In genomic region chr2:32153041-32153790, GRCm38 (mm10) we compare ENCODE assay signal across 7 mouse cellular contexts. TPM values are rescaled to one million over a fixed set of nuclear protein-coding genes. Genes with fewer than 3 reads are reported as not detected.
DNase-seq lines count a peak whose midpoint lies in the region; ATAC-seq and TF ChIP-seq lines count a peak whose summit lies in the region.

No protein-coding gene starts in this region.

- peak overlapping the region; percentile 64 for H3K4me2 ChIP-seq in forebrain, embryonic 15.5 days (replicated peaks)
- peak overlapping the region; percentile 79 for H3K4me2 ChIP-seq in lung, postnatal 0 days (replicated peaks; ENCODE audit: low read depth, low read length)

- peak overlapping the region; percentile 99 for H3K9ac ChIP-seq in forebrain, embryonic 15.5 days (replicated peaks)
- peak overlapping the region; percentile 95; the same call in 1 of the 2 replicates for H3K9ac ChIP-seq in lung, postnatal 0 days (replicated peaks; ENCODE audit: low read depth)

- H3K4me1 ChIP-seq in E14TG2a.4 (replicated peaks; ENCODE audit: low read depth, low read length), result peaks cover 81% of the 10 kb centered on the region
- H3K4me1 ChIP-seq in forebrain, embryonic 15.5 days, result peaks cover 66% of the 10 kb centered on the region
- peaks cover 39% of the 10 kb centered on the region for H3K4me1 ChIP-seq in lung, postnatal 0 days (ENCODE audit: insufficient read depth, low read depth, low read length)

- ATAC-seq in forebrain, embryonic 15.5 days (replicated peaks), result no peak
- peak; percentile 55 for ATAC-seq in lung, postnatal 0 days
- ATAC-seq in frontal cortex, adult (ENCODE audit: low TSS enrichment), result no peak

- 5% methylated on average over 13 of the region's 13 CpGs for WGBS in forebrain, embryonic 15.5 days
- 4% methylated on average over 12 of the region's 13 CpGs for WGBS in lung, postnatal 0 days

- peak overlapping the region; percentile 99 for H3K27ac ChIP-seq in forebrain, embryonic 15.5 days (replicated peaks)
- H3K27ac ChIP-seq in lung, postnatal 0 days (ENCODE audit: low read length), result peak overlapping the region; percentile 99

- no peak for TF ChIP-seq EP300 in lung, postnatal 0 days (IDR thresholded peaks at IDR 0.05)

- peak overlapping the region; percentile 82 for H3K4me3 ChIP-seq in E14TG2a.4 (replicated peaks; ENCODE audit: low read length)
- H3K4me3 ChIP-seq in forebrain, embryonic 15.5 days, result peak overlapping the region; percentile 88
- peak overlapping the region; percentile 92 for H3K4me3 ChIP-seq in lung, postnatal 0 days (ENCODE audit: low read depth, low read length)

- TF ChIP-seq CTCF in E14TG2a.4 (conservative IDR thresholded peaks at IDR 0.05; ENCODE audit: low read length), result no peak
- TF ChIP-seq CTCF in lung, postnatal 0 days (IDR thresholded peaks at IDR 0.05), result no peak

- DNase-seq in NIH3T3 (ENCODE audit: low read depth), result peak; percentile 67
- peak; percentile 82 for DNase-seq in kidney, adult 9 months
- peak; percentile 91 for DNase-seq in lung, postnatal 0 days (ENCODE audit: low spot score)
- no peak for DNase-seq in natural killer cell, adult 2 months (ENCODE audit: low spot score in 2 of 2)

- H3K9me3 ChIP-seq in E14TG2a.4 (ENCODE audit: low read length), result no peaks in the 10 kb centered on the region
- H3K9me3 ChIP-seq in forebrain, embryonic 15.5 days, result no peaks in the 10 kb centered on the region
- no peaks in the 10 kb centered on the region for H3K9me3 ChIP-seq in lung, postnatal 0 days (ENCODE audit: low read length)

- peaks cover 17% of the 10 kb centered on the region for H3K36me3 ChIP-seq in E14TG2a.4 (ENCODE audit: insufficient read depth, low read length)
- no peaks in the 10 kb centered on the region for H3K36me3 ChIP-seq in forebrain, embryonic 15.5 days
- H3K36me3 ChIP-seq in lung, postnatal 0 days (ENCODE audit: insufficient read depth, low read length), result no peaks in the 10 kb centered on the region

- H3K27me3 ChIP-seq in E14TG2a.4 (ENCODE audit: insufficient read depth, low read length), result no peaks in the 10 kb centered on the region
- no peaks in the 10 kb centered on the region for H3K27me3 ChIP-seq in forebrain, embryonic 15.5 days
- H3K27me3 ChIP-seq in lung, postnatal 0 days (replicated peaks; ENCODE audit: insufficient read depth, low read length), result no peaks in the 10 kb centered on the region

RNA-seq across cellular contexts. Expression of gene Prrc2b, which starts 2.3 kb away (rescaled TPM):
- 76.2 and 88.8 TPM in 2 replicates for polyA plus RNA-seq in forebrain, embryonic 15.5 days (2015; fragmentation: Nextera tagmentation; extraction: Ambion mirVana)
- 21.2 and 24.6 TPM in 2 replicates for polyA plus RNA-seq in lung, postnatal 0 days (2015; fragmentation: Nextera tagmentation; extraction: Ambion mirVana)

RNA-seq across cellular contexts. Expression of gene Plpp7, which starts 57.9 kb away (rescaled TPM):
- 16.4 and 17.0 TPM in 2 replicates for polyA plus RNA-seq in forebrain, embryonic 15.5 days (2015; fragmentation: Nextera tagmentation; extraction: Ambion mirVana)
- polyA plus RNA-seq in lung, postnatal 0 days (2015; fragmentation: Nextera tagmentation; extraction: Ambion mirVana), result 2.4 and 2.5 TPM in 2 replicates

Comparison
In these comparisons a context has a peak if more than half of its experiments do, and no peak if none do; other contexts are left out.
1. DNase-seq: peak in NIH3T3 (single experiment), kidney, adult 9 months (single experiment) and lung, postnatal 0 days (single experiment); none in natural killer cell, adult 2 months (0 of 2).
2. Peak in every context shown above with its lines, with median percentiles within 50 percentile points of each other: H3K4me3 ChIP-seq.